Mouse (Mus musculus) CH12.LX (cell line): ENCODE data around the gene Bzw2. TPM values are rescaled to one million over a fixed set of nuclear protein-coding genes. Genes with fewer than 3 reads are reported as not detected.
"Not testable (repeated sequence)": the region's sequence is repeated elsewhere in the genome, so short reads cannot be mapped to it uniquely, and the experiment has no call there.

Experiments
- DNase-seq: peaks from one replicate; pipeline ENCODE4 v3.0.0-alpha.2; 2013; ENCODE audit errors: extremely low read depth
- H3K27ac ChIP-seq: 2 replicates; pipeline ENCODE4 v1.5.1; 2012; ENCODE audit warnings: low read depth, mild to moderate bottlenecking, control low read depth, moderate library complexity; ENCODE audit not compliant: insufficient read depth
- H3K27me3 ChIP-seq: replicated peaks from 2 replicates; pipeline ENCODE3; 2012; ENCODE audit warnings: inconsistent platforms
- H3K36me3 ChIP-seq, 2 experiments: replicated peaks in 1 of 2; 2 replicates each; pipeline versions ENCODE3 to v1.6.1; 2012; ENCODE audit warnings: inconsistent platforms in 1 of 2, low read length in 1 of 2, mild to moderate bottlenecking in 1 of 2, mixed read lengths in 1 of 2, moderate library complexity in 1 of 2; ENCODE audit not compliant: control insufficient read depth in 1 of 2, insufficient read depth in 1 of 2
- H3K4me1 ChIP-seq, 2 experiments: 2 replicates each; pipeline ENCODE4 v1.6.1; 2012; ENCODE audit warnings: inconsistent platforms in 1 of 2, moderate library complexity in 1 of 2; ENCODE audit not compliant: insufficient read depth in 2 of 2, control insufficient read depth in 1 of 2
- H3K4me2 ChIP-seq: 2 replicates; pipeline ENCODE4 v1.6.1; 2012; ENCODE audit warnings: low read depth, mild to moderate bottlenecking, control low read depth; ENCODE audit not compliant: poor library complexity, insufficient read depth, severe bottlenecking
- H3K4me3 ChIP-seq, 3 experiments: fragments of 150-350 bp in 1 of 3; sonication (generic) in 1 of 3; replicated peaks in 1 of 3; 2 replicates each; pipeline versions ENCODE3 to v1.5.1; 2011 to 2012; ENCODE audit warnings: low read depth in 2 of 3, low read length in 2 of 3, mild to moderate bottlenecking in 2 of 3, moderate library complexity in 2 of 3, control low read depth in 1 of 3, improper control_type of control experiment in 1 of 3, inconsistent platforms in 1 of 3, mixed read lengths in 1 of 3; ENCODE audit not compliant: poor library complexity in 1 of 3
- H3K79me2 ChIP-seq: replicated peaks from 2 replicates; pipeline ENCODE4 v1.6.1; 2012; ENCODE audit warnings: mild to moderate bottlenecking, moderate library complexity; ENCODE audit not compliant: control insufficient read depth, poor library complexity, insufficient read depth, severe bottlenecking; ENCODE audit errors: extremely low read depth
- H3K9ac ChIP-seq: 2 replicates; pipeline ENCODE4 v1.6.1; 2012; ENCODE audit warnings: low read depth, mild to moderate bottlenecking, control low read depth, moderate library complexity; ENCODE audit not compliant: insufficient read depth
- H3K9me3 ChIP-seq: replicated peaks from 2 replicates; pipeline ENCODE3; 2012; ENCODE audit warnings: low read length, inconsistent platforms, mixed read lengths
- CHD1 ChIP-seq: IDR thresholded peaks from 2 replicates; pipeline ENCODE4 v1.6.1; 2012; ENCODE audit warnings: low read depth, low read length, improper control_type of control experiment, inconsistent platforms
- CHD2 ChIP-seq: IDR thresholded peaks from 2 replicates; pipeline ENCODE4 v1.6.1; 2011; ENCODE audit warnings: low read length, improper control_type of control experiment
- CTCF ChIP-seq, 2 experiments: IDR thresholded peaks in 1 of 2; conservative IDR thresholded peaks in 1 of 2; 2 replicates each; pipeline ENCODE4 v1.5.1; 2011 to 2012; ENCODE audit warnings: low read depth in 2 of 2, low read length in 2 of 2, improper control_type of control experiment in 1 of 2, inconsistent platforms in 1 of 2, mild to moderate bottlenecking in 1 of 2, moderate library complexity in 1 of 2
- E2F4 ChIP-seq: IDR thresholded peaks from 2 replicates; pipeline ENCODE4 v1.6.1; 2011; ENCODE audit warnings: low read depth, low read length, improper control_type of control experiment; ENCODE audit not compliant: insufficient replicate concordance
- ELF1 ChIP-seq: IDR thresholded peaks from 2 replicates; pipeline ENCODE4 v1.6.1; 2014; ENCODE audit warnings: low read depth, mild to moderate bottlenecking, inconsistent platforms, low read length, improper control_type of control experiment
- ETS1 ChIP-seq: conservative IDR thresholded peaks from 2 replicates; pipeline ENCODE4 v1.6.1; 2012; ENCODE audit warnings: low read depth, mild to moderate bottlenecking, inconsistent platforms, low read length, improper control_type of control experiment, moderate library complexity
- KAT2A ChIP-seq: IDR thresholded peaks from 2 replicates; pipeline ENCODE4 v1.6.1; 2012; ENCODE audit warnings: low read length, improper control_type of control experiment, inconsistent platforms; ENCODE audit not compliant: insufficient replicate concordance
- MEF2A ChIP-seq: IDR thresholded peaks from 2 replicates; pipeline ENCODE4 v1.6.1; 2014; ENCODE audit warnings: low read depth, mild to moderate bottlenecking, inconsistent platforms, low read length, improper control_type of control experiment, borderline replicate concordance
- MXI1 ChIP-seq: IDR thresholded peaks from 2 replicates; pipeline ENCODE4 v1.6.1; 2011; ENCODE audit warnings: mild to moderate bottlenecking, low read depth, low read length, improper control_type of control experiment
- MYC ChIP-seq: IDR thresholded peaks from 2 replicates; pipeline ENCODE4 v1.6.1; 2011; ENCODE audit warnings: low read depth, mild to moderate bottlenecking, improper control_type of control experiment, low read length
- POLR2A ChIP-seq: IDR thresholded peaks from 2 replicates; pipeline ENCODE4 v1.6.1; 2011; ENCODE audit warnings: low read depth, mild to moderate bottlenecking, improper control_type of control experiment, low read length
- POLR2AphosphoS2 ChIP-seq: IDR thresholded peaks from 2 replicates; pipeline ENCODE4 v1.6.1; 2011; ENCODE audit warnings: low read depth, low read length, improper control_type of control experiment
- RCOR1 ChIP-seq: conservative IDR thresholded peaks from 2 replicates; pipeline ENCODE4 v1.6.1; 2012; ENCODE audit warnings: low read depth, mild to moderate bottlenecking, inconsistent platforms, low read length, improper control_type of control experiment
- SMC3 ChIP-seq: IDR thresholded peaks from 2 replicates; pipeline ENCODE4 v1.6.1; 2011; ENCODE audit warnings: low read depth, low read length, improper control_type of control experiment
- TBP ChIP-seq: conservative IDR thresholded peaks from 2 replicates; pipeline ENCODE4 v1.6.1; 2011; ENCODE audit warnings: low read depth, low read length, improper control_type of control experiment
- ZC3H11A ChIP-seq: IDR thresholded peaks from 2 replicates; pipeline ENCODE4 v1.6.1; 2012; ENCODE audit warnings: low read depth, mild to moderate bottlenecking, inconsistent platforms, low read length, improper control_type of control experiment
- ZKSCAN1 ChIP-seq: IDR thresholded peaks from 2 replicates; pipeline ENCODE4 v1.6.1; 2012; ENCODE audit warnings: low read depth, inconsistent platforms, low read length, improper control_type of control experiment, borderline replicate concordance
- ZNF384 ChIP-seq: IDR thresholded peaks from 2 replicates; pipeline ENCODE4 v1.6.1; 2012; ENCODE audit warnings: low read depth, low read length, improper control_type of control experiment, inconsistent platforms
- dilution Hi-C: fragments of 300-500 bp; cut with MboI; formaldehyde crosslinking; loops from 2 replicates; pipeline ENCODE4 v1.14.3; 2020; ENCODE audit warnings: low sequenced_read_pairs; ENCODE audit not compliant: extremely low pct_unique_long_range_greater_than_20kb, extremely low pct_ligation_motif_present
- in situ Hi-C: fragments of 300-500 bp; cut with MboI; formaldehyde crosslinking; loops from 3 replicates; pipeline ENCODE4 v1.14.3; 2019; ENCODE audit warnings: low sequenced_read_pairs, low pct_ligation_motif_present, low pct_unique_long_range_greater_than_20kb, mixed read lengths
- polyA plus RNA-seq: library from polyadenylated mRNA; unstranded; fragments of >175 nt; gene quantifications from 2 replicates; pipeline ENCODE4 v1.2.1, GENCODE M21; 2012; ENCODE audit warnings: low read depth; ENCODE audit not compliant: insufficient read length
- total RNA-seq, 2 experiments: library from RNA; depleted of rRNA; stranded (reverse); fragments of 300-350 nt in 1 of 2; fragments of >200 nt in 1 of 2; gene quantifications; 2 replicates each; pipeline ENCODE4 v1.2.3; 2012 to 2014

Gene Bzw2
- total and polyA plus RNA-seq, 3 experiments = 161 to 424 (median 275) TPM

- TF ChIP-seq SMC3 (no peak), MXI1 (no peak), MYC (no peak), CHD1 (no peak)
These were observed 49.4 kb upstream of the Bzw2 start (continued) for GRCm38 (mm10) chr12:36207072-36207799.

GRCm38 (mm10) chr12:36205579-36206119, 47.8 kb upstream of the Bzw2 start:
- TF ChIP-seq ZNF384 = peak; percentile 69
- H3K27ac ChIP-seq, H3K79me2 ChIP-seq, dilution Hi-C loops, H3K9me3 ChIP-seq, DNase-seq, in situ Hi-C loops, H3K4me2 ChIP-seq, H3K4me3 ChIP-seq, H3K27me3 ChIP-seq, H3K36me3 ChIP-seq, H3K9ac ChIP-seq, H3K4me1 ChIP-seq: not testable (repeated sequence)

GRCm38 (mm10) chr12:36194976-36195375, 37.1 kb upstream of the Bzw2 start:
- no peak for DNase-seq
- Histone ChIP-seq H3K27ac (no peak overlapping the region), H3K4me1 (no peaks in the 10 kb centered on the region; a peak in 1 of 4 replicates), H3K27me3 (no peaks in the 10 kb centered on the region), H3K36me3 (peaks cover 27 to 77% of the 10 kb centered on the region in 2 experiments), H3K9me3 (no peaks in the 10 kb centered on the region), H3K4me3 (no peak overlapping the region), H3K79me2 (no peaks in the 10 kb centered on the region), H3K4me2 (no peak overlapping the region), H3K9ac (no peak overlapping the region)
- no peak for TF ChIP-seq POLR2A
- TF ChIP-seq ZKSCAN1 = no peak
- no peak for TF ChIP-seq TBP
- no peak for TF ChIP-seq ETS1
- no peak for TF ChIP-seq KAT2A
- no peak for TF ChIP-seq CHD2
- TF ChIP-seq E2F4 = no peak
- no peak for TF ChIP-seq MEF2A
- TF ChIP-seq POLR2AphosphoS2 = no peak
- no peak for TF ChIP-seq CTCF (conservative IDR thresholded peaks at IDR 0.05 in 1 of 2, IDR thresholded peaks at IDR 0.05 in 1 of 2; ENCODE audit: low read depth in 2 of 2, low read length in 2 of 2)
- TF ChIP-seq ZC3H11A = no peak
- TF ChIP-seq RCOR1 = no peak
- no peak for TF ChIP-seq ELF1
- dilution Hi-C loops = no loop called here
- in situ Hi-C loops = no loop called here
